Mouse (Mus musculus) urinary bladder, postnatal 14 days (tissue): ENCODE measurements around the gene Polr2b.

ENCODE experiments used
- DNase-seq: peaks from one replicate; pipeline ENCODE4 v3.0.0; 2021; ENCODE audit warnings: low spot score

The Polr2b gene

GRCm38 (mm10) chr5:77387414-77387704, 77.4 kb downstream of the Polr2b start:
- DNase-seq: no peak

- no peak for DNase-seq
These were observed 78.4 kb downstream of the Polr2b start for GRCm38 (mm10) chr5:77388359-77388758.

- DNase-seq: no peak
These were observed 80.3 kb downstream of the Polr2b start for GRCm38 (mm10) chr5:77390272-77390671.

- no peak for DNase-seq
These were observed 83.2 kb downstream of the Polr2b start for GRCm38 (mm10) chr5:77393094-77393619.

GRCm38 (mm10) chr5:77393990-77394618, 84.2 kb downstream of the Polr2b start:
- no peak for DNase-seq

- peak; percentile 50 for DNase-seq
These were observed 88.5 kb downstream of the Polr2b start for GRCm38 (mm10) chr5:77398285-77399057.
